Mouse (Mus musculus) myocyte (in vitro differentiated cells): ENCODE results near the gene B230118H07Rik.

Source experiments
- CEBPB ChIP-seq: IDR thresholded peaks from 2 replicates; pipeline ENCODE4 v1.6.1; 2011; ENCODE audit warnings: mild to moderate bottlenecking, moderate library complexity; ENCODE audit not compliant: poor library complexity, insufficient read depth, severe bottlenecking
- E2F4 ChIP-seq: IDR thresholded peaks from one replicate; pipeline ENCODE4 v1.6.1; 2011; ENCODE audit warnings: mild to moderate bottlenecking, control low read depth, moderate library complexity; ENCODE audit not compliant: insufficient read depth
- MAX ChIP-seq: IDR thresholded peaks from one replicate; pipeline ENCODE4 v1.6.1; 2011; ENCODE audit warnings: low read depth, mild to moderate bottlenecking, control low read depth
- MYOD1 ChIP-seq, 3 experiments: IDR thresholded peaks; one replicate each; pipeline ENCODE4 v1.6.1; 2011; ENCODE audit warnings: control low read depth in 2 of 3, low read depth in 2 of 3, mild to moderate bottlenecking in 2 of 3, moderate library complexity in 1 of 3; ENCODE audit not compliant: insufficient read length in 2 of 3, control insufficient read depth in 1 of 3
- MYOG ChIP-seq, 3 experiments: IDR thresholded peaks; one replicate each; pipeline ENCODE4 v1.6.1; 2011; ENCODE audit warnings: control low read depth in 2 of 3, low read depth in 2 of 3, mild to moderate bottlenecking in 2 of 3; ENCODE audit not compliant: insufficient read length in 2 of 3, control insufficient read depth in 1 of 3, insufficient read depth in 1 of 3
- POLR2A ChIP-seq: IDR thresholded peaks from one replicate; pipeline ENCODE4 v1.6.1; 2011; ENCODE audit warnings: low read depth, mild to moderate bottlenecking, control low read depth, moderate library complexity; ENCODE audit not compliant: insufficient read length
- POLR2AphosphoS2 ChIP-seq: IDR thresholded peaks from one replicate; pipeline ENCODE4 v1.6.1; 2011; ENCODE audit warnings: low read depth, control low read depth; ENCODE audit not compliant: insufficient read length
- REST ChIP-seq: IDR thresholded peaks from one replicate; pipeline ENCODE4 v1.6.1; 2011; ENCODE audit warnings: mild to moderate bottlenecking, control low read depth, moderate library complexity; ENCODE audit not compliant: insufficient read depth, insufficient read length
- SRF ChIP-seq: IDR thresholded peaks from one replicate; pipeline ENCODE4 v1.6.1; 2011; ENCODE audit warnings: low read depth; ENCODE audit not compliant: control insufficient read depth, insufficient read length
- TCF12 ChIP-seq: IDR thresholded peaks from one replicate; pipeline ENCODE4 v1.6.1; 2011; ENCODE audit warnings: mild to moderate bottlenecking, control low read depth; ENCODE audit not compliant: poor library complexity, insufficient read depth, severe bottlenecking
- TCF3 ChIP-seq: IDR thresholded peaks from one replicate; pipeline ENCODE4 v1.6.1; 2011; ENCODE audit warnings: low read depth, control low read depth; ENCODE audit not compliant: insufficient read length
- USF1 ChIP-seq: IDR thresholded peaks from one replicate; pipeline ENCODE4 v1.6.1; 2011; ENCODE audit warnings: low read depth, mild to moderate bottlenecking, control low read depth, moderate library complexity

DNA sequence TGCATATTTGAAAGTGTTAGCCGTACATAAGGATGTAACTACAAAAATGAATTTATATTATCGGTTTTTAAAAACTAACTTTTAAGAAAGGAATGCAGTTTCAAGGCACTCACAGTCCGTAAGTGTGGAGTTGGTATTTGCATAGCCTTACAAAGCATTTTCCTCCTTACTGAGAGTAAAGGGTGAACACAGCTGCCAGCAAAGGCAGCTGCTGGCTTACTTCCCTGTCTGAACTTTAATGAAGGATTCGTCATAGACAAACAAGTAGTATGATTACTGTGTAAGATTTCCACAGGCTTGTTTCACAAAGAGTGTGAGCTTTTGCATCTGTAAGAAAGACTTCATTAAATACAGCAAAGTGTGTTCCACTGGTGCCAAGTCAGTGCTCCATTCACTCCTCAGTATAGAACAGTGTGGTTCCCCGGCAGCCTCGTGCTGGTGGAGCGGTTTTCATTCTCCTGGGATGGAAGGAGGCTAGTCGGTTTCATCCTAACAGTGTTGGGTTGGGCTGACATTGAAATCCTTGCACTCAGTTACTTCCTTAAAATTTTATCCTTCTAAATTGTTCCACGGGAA, 41.0 kb upstream of the B230118H07Rik start:
- no peak for TF ChIP-seq POLR2A
- no peak for TF ChIP-seq USF1
- TF ChIP-seq MYOG (IDR thresholded peaks at IDR 0.05; ENCODE audit: control insufficient read depth in 1 of 3, insufficient read depth in 1 of 3, insufficient read length in 2 of 3, low read depth in 2 of 3) = no peak
- no peak for TF ChIP-seq TCF12
- TF ChIP-seq TCF3 = no peak
- no peak for TF ChIP-seq POLR2AphosphoS2
- no peak for TF ChIP-seq MAX
- TF ChIP-seq MYOD1 (IDR thresholded peaks at IDR 0.05; ENCODE audit: control insufficient read depth in 1 of 3, insufficient read length in 2 of 3, low read depth in 2 of 3) = no peak
- TF ChIP-seq E2F4 = no peak
- TF ChIP-seq REST = no peak
- no peak for TF ChIP-seq CEBPB
- no peak for TF ChIP-seq SRF
